Mouse (Mus musculus): Measurements from ENCODE around the gene Usp48.

Usp48 gene

DNA sequence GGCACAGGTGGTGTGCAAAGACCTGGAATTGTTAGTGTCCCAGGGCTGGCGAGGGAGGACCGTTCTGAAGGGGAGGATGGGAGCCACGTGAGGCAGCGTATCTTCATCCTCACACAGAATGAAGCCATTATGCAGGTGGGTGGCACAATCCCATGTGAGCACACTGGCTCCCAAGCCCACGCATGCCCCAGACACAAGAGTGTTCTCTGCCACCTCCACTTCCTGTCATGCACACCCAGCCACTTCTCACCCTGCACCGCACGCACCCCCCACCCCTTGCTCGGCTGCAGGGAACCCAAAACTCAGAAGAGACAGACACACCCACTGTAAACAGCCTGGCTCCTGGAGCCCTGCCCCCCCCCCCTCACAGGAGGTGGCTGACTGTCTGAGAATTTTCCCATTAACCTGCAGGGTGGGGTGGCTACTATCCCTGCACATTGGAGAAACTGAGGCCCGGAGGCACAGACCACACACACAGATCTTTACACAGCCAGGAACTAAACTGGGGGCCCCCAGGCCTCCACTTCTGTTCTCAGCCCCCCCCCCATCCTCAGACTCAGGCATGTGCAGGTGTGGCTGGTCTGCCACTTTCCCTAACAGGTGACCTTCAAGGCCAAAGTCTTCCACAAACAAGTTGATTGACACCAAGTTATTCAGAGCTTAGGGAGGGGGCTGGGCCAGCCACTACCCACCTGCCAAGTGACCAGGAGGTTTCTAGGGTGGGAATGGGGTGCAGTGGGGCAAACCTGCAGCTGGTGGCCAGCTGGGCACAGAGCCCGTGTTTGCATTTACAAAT is 98.8 kb downstream of the Usp48 start:
- no peak for DNase-seq

DNA sequence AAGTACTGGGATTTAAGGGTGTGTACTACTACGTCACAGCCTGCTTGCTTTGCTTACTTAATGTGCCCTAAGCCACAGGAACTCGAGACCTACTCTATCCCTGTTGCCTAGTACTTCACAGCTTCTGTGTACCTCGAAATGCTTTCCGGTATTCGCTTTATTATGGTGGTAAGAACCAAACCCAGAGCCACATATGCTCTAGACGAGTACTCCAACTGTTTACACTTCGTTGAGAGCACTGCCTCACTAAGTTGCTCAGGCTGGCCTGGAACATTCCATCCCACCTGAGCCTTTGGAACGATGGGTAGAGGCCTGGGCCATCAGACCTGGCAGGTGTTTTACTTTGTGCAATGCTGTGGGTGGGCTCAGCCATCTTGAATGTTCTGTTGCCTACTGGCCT is 101.7 kb downstream of the Usp48 start:
- DNase-seq = no peak

DNA sequence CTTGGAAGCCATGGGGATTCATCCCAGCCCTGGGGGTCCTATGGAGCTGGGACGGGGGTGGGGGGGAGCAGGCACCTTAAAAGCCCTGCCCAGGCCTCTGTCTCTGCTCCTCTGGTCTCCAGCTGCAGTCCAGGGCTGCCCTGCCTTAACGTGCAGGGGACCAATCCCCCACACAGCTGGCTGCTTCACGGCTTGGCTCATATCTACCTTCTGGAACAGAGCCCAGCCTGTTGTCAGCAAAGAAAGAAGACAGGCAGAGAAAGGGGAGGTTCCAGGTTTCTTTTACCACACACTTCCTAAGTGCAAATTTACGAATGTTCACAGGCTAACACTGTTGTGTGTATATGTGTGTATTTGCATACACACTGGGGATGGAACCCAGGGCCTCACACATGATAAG is 102.3 kb downstream of the Usp48 start:
- no peak for DNase-seq

DNA sequence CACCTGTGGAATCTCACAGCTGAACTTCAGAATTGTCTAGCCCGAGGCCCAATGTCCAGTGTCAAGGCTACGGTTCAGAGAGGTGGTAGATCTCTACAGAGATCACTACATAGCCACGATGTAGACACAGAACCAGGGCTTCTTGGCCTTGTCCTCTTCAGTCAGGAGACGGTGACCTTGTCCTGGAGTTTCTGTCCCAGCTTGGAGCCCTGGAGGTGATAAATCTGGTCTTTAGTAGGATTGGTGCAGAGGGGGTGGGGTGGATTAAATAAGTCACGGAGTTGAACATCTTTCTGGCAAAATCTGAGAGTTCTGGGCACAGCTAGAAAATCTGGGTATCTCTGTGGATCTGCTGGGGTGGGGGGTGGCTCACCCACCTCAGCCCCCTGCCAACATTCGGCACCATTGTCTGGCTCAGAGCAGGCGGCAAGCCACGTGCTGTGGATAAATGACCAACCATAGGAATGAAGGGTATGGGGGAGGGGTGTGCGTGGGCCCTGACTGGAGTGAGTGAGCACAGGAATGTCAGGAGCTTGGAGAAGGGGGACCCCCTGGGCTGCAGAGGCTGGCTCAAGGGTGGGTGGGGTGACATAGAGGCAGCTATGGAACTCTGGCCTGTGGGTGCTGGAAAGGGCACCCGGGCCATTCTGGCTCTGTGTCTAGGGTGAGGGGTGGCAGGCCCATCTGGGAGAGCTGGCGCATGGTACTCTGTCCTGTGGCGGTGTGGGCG is 103.8 kb downstream of the Usp48 start:
- peak; percentile 80 for DNase-seq

DNA sequence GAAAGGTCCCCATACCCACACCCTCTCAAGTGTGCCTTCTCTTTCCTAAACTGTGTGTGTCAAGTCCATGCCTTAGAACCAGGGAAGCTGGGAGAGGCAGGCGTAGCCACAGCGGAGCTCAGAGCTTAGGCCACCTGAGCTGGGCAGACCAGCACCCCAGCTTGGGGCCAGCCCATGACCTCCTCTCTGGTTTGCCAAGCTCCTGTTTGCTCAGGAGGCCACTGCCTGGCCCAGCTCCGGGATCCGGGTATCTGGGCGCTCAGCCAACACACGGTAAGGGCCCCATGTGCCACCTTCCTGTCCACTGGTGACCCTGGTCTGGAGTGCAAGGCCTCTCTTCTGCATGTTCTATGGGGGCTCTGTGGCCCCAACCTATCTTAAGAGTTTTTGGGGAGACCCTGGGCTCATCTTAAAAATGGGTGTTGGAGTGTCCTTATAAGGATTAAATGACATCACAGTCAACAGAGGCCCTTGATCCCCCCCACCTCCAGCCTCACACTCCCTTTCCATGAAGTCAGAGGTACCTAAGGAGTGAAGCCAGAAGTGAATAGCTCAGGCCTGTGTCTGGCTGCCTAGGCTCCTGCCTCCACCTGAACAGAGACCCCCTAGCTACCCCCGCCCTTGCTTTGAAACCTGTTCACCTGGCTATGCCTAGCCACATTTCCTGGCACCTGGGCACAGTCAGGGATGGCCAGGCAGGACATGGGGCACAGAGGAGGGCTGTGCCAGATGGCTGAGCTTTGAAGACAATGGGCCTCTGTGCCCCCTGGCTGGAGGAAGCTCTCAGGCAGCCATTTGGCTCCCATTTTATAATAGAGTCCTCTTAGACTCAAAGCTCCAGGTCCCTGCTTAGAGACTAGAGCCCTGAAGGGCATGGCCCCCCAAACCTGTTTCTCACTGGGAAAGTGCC is 104.8 kb downstream of the Usp48 start:
- DNase-seq = peak; percentile 67

DNA sequence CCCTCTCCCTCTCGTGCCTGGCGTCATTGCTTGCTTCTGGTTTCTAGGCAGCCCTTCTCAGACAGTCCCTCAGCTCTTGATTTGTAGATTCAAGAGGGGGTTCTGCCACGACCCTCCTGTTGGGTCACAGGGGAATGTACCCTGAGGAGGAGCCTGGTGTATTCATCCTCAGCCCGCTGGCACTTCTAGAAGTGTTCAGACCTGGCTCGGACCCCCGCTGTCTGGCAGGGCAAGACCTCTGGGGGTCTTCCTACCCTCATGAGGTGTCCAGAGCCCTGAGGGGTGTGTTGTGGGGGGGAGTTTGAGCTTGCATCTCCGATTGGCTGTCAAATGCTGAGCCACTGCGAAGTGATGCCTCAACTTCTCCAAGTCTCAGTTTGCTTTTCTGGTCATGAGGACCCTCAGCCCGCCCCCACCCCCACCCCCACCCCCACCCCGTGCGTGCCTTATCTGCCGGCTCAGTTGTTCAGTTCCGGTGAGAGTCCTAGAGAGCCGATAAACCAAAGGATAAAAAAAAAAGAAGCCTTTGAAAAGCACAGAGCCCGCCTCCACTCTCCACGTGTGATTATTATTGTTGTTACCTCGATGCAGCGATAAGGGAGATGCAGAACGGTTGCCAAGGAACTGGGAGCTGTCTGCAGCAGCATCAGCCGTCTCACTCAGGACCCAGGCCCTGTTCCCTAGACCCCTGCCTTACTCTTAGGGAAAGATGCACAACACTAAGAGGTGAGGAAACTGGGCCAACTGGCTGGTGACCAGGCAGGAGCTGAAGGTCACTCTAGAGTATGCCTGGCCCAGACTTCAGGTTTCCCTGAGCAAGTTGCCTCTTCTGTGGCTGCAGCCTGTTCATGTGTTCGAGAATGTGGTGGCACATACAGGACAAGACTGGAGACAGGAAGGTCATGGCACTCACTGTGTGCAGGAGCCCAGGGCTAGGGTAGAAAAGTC is 106.0 kb downstream of the Usp48 start:
- peak; percentile 52 for DNase-seq

DNA sequence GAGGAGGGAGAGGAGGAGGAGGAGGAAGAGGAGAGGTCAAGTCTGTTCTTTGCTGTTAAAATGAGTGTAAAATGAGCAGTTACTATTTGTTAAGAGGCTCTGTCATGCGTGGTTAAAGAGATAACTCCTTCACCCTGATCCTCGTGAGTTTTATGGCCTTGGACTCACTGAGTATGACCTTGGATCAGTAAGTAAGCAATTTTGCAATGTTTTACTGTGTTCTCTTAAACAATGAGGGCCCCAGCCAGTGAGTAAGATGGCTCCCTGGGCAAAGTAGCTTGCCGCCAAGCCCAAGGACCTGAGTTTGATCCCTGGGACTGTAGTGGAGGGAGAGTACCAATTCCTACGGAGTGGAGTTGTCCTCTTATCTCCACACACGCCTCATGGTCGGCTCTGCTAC is 107.4 kb downstream of the Usp48 start:
- DNase-seq = no peak

DNA sequence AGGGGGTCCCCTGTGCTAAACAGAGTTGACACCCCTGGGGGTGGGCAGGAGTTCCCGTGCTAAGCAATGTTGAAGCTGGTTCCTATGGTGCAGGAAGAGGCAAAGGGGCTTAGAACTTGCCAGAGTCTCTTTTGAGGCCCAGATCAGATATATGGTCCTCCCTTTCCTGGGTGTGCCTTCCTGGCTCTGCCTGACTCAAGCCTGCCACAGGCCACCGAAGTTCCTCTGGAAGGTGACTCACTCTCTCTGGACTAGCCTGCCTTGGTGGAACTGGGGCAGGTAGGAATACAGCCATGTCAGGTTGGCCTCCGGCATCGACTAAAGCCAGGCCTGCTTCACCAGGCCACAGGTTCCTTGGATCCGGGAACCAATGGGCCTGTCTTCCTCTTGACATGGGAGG is 109.5 kb downstream of the Usp48 start:
- no peak for DNase-seq

DNA sequence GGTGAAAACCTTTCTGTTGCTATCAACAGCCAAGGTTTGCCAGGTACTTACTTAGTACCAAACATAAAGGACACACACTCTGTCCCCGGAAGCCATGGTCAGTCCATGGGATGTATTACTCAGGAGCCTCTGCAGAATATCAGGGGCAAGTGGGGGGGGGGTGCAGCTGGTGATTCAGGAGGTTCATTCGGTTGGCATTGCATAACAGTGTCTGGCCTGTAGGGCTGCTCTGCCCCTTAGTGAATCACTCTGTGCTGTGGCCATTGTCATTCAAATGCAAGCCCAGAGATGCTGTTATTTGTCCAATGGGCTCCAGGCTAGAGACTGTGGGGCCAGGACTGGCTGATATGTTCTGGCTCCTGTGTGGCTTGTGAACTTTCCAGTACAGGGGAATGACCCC is 111.0 kb downstream of the Usp48 start:
- DNase-seq = no peak

DNA sequence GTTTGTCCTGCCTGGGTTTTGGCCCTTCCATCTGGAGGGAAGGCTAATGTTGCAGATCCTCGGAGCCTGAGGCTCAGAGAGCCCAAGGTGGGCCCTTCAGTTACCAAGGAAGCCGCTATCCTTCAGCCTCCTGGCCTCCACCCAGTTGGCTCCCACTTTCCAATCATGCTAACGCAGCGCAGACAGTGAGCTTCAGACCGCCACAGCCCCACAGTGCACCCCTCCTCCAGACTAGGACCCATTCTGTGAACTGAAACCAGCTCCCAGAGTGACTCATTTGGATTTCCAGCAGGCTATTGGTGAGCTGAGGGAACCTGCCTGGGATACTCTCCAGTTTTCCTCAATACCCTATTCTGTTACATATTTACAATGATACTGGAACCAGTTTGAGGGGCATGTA is 111.8 kb downstream of the Usp48 start:
- no peak for DNase-seq

DNA sequence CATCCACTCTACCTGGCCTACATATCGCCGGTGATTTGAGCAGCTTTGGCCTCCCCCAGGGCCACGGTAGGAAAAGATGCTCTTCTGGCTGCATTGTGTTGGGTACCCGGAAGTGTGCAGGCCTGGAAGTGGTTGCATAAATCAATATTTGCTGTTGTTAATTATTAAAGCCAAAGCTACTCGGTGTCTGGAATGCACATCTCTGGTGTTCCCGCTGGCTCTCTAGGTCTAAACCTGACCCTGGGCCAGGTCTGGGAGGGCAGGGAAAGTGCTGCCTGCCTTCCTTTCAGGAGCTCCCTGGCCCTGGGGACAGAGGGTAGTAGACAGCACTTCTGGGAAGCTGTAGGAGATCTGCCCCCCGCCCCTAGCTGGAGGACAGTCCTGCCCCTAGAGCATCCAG is 113.0 kb downstream of the Usp48 start:
- DNase-seq = peak; percentile 57

DNA sequence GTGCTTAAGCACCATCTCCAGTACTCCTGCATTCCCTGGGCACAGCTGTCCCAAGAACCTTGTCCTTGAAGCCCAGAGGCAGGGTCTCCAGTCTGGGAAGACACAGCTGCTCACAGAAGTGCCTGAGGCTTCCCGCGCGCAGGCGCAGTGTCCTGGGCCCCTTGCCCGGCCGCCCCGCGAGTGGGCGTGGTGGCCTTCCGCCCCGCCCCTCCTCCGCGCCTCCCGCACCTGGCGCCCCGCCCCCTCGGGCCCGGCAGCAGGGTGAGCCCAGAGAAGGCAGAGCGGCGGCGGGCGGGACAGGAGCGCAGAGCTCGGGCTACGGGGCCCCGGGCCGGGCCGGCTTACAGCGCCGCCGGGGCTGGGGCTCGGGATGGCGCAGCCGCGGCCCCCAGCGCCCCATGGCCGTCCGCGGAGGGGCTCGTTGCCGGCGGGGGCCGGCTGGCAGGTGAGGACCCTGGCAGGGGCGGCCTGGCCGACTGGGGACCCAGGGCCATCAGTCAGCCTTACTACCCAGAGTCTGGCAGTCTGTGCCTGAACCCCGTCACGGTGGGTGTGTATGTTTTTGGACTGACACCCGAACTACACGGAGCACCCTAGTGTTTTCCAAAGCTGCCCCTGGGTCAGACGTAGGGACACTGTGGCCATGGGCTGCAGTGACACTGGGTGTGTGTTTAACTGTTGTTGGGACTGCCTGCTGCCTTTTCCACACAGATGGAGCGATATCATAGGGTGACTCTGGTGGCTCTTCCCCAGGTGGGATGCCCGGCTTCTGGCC is 113.8 kb downstream of the Usp48 start:
- DNase-seq = peak; percentile 92
